Mouse (Mus musculus) yolk sac, embryonic 10.5 days (tissue): Measurements from ENCODE around the gene Mgl2.
"Not testable (repeated sequence)": the region's sequence is repeated elsewhere in the genome, so short reads cannot be mapped to it uniquely, and the experiment has no call there.

Experiments
- DNase-seq: peaks from one replicate; pipeline ENCODE4 v3.0.0-alpha.2; 2017; ENCODE audit warnings: low spot score

Gene Mgl2

DNA sequence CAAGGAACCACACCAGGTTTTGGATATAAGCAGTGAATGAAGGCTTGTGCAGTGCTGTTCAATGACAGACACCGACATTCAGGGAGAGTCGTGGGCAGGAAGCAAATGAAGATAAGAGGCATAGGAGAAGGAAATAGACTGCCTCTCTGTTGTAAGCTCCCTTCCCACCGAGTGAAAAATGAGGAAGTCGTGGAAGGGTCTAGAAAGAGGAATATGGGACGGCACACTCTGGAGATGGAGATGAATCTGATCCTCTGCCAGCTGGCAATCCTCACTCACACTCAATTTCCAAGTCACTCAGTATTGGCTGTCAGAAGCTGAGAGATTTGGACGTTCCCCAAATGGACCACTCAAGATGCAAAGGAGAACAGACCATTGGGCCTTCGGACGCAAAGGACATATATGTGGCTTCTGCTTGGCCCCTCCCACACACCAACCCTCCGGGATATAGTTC, at the start of gene Mgl2:
Gene Mgl2, plus strand, starts transcription at position 404 of the 454 bp plus-strand sequence.
- DNase-seq: no peak

DNA sequence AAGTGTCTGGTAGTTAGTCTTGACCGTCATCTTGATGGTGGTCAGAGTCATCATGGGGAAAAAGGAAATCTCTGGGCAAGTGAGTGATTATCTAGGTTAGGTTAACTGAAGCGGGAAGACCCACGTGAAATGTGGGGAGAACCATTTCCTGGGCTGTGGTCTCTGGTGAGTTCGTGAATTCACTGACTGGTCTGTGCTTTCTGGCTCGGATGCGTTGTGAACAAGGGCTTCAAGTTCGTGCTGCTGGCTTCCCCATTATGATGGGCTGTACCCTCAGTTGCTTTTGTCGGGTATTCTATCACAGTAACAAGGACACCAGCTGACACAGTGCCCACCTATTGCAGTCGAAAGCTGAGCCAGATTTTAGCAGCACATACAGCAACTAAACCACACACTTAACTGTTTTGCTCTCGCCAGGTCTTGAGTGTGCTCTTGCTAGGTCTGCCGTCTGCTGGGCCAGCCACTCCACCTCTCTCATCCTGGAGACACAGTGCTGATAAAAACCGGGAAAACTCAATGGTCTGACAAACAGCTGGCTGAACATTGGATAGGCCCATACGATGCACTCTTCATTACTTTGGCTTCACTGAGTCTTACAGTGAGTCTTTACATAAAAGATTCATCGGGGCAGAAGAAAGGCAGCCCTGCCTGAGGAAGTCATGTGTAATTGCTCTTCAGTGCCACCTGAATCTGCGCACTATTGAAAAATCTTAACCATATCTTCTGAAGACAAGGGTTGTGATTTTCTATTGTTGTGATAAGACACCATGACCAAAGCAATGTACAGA, 49.1 kb upstream of the Mgl2 start:
- no peak for DNase-seq

DNA sequence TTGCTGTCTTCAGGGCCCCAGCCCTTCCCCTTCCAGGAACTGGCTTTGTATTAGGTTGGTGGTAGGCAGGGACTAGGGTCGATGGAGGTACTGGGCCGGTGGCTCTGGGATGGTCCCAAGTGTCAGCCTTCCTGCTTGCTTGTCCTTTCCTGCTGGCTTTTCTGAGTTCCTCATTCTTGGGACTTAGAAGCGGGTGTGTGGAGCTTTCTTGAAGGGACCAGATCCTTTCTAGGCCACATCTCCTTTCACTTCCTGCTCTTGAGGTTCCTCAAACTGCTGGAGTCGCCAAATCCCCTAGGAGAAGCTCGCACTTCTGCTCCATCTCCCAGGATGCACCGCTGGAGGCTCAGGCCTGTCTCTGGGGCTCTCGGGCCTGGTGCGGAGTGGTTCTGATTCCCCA, 45.6 kb upstream of the Mgl2 start:
- DNase-seq: no peak

DNA sequence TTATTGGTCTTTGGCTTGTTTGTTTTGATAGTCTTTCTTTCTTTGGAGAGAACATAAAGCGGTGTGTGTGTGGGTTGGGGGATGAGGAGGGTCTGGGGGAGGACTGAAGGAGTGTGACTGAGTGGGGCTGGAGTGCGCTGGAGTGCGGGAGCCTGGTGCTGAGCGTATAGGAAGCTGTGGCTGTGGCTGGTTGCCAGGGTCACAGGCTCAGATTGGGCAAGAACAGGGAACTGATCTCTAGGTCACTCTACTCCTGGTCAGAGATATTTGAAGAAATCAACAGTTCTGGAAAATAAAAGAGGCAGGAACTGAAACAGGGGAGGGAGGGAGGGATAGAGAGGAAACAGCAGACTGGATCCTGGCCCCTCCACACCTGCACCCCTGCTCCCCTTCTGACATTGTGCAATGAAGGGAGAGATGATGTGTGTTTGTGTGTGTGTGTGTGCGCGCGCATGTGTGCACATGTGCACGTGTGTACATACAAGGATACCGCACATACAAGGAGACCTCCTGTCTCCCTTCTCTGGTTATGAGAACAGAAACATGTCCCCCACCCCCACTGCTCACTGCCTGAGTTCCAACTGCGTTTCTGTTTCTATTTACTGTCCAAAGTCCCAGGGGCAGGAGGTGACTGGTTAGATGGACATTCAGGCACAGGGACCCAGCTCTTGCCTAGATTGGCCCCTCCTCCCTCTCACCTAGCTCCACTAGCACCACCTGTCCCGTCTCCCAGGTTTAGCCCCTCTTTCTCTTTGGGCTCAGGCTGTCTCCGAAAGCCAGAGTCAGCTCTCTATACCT, 37.9 kb upstream of the Mgl2 start, which contains the start of gene Asgr2:
Gene Asgr2, plus strand, starts transcription at position 659 of the 798 bp plus-strand sequence.
- DNase-seq: peak; percentile 86

DNA sequence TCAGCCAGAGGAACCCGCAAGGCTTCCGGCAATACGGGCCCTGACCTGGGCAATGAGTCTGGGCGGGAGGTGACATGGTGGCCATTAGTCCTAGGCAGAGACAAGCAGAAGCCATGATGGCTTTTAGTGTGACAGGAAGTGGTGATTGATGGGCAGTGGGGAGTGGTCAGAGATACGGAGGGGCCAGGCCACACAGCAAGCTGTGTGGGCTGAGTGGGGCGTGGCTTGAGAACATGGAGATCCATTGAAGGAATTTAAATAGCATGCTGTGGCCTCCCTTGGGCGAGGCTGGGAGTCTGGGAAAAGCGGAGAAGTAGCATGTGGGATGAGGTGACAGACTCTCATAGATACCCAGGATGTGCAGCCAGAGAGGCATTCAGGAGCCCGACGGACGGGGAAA, 32.7 kb upstream of the Mgl2 start:
- DNase-seq: no peak

DNA sequence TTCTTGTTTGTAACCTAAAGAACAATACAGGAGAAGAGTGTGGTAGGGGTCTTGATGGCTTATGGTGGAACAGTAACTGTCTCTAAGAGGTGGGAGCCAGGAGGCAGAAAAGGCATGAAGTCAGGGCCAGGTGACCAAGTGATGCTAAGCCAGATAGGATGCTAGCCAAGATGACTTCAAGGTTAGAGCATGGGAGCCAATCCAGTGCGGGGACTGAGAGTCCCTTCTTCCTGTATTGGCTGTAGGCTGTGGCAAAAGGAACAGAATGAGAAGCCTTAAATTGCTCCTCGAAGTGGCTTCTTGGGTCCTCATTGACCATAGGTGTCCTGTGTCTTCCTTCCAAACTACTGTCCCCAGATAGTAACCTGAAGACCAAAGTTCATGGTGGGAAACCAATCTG, 31.0 kb upstream of the Mgl2 start:
- no peak for DNase-seq

DNA sequence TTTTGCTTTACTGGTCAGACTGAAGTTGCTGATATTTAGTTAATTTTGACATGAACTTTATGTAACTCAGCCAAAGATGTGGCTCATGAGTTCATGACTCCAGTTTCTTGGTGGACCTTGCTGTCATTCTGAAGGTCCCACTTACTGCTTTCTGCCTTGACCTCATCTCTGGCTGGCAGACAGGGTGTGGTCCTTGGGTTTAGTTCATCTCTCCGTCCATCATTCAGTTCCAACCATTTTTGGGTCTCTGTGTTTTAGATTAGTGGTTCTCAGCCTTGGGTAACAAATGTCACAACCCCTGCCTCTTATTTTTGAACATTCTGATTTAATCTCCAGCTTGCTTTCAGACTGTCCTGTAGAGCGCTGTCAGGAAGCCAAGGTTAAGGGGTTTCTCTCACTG, 30.3 kb upstream of the Mgl2 start:
- DNase-seq: no peak

DNA sequence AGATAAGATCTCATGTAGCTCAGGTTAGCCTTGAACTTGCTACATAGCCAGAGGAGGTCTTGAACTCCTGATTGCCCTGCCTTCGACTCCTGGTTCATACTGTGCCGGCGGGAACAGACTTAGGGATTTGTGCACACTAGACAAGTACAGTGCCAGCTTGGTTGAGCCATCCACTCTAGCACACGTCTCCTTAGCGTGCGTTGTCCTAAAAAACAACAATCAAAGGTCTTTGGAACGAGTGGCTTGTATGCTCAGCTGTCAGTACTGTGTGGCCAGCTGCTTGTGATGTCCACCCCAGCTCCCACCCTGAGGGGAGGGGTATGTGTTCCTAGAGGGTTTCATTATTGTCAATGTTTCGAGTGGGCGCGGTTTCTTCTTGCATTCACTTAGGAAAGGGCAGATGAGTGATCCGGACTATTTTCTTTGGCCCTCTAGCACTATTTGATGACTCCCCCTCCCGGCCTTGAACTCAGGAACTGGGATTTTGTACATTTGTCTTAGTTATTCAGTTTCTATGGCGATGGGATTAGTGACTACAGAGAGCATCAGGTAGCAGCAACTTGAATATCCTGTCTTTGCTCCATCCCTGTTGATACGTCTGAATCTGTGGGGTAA, 26.3 kb upstream of the Mgl2 start:
- DNase-seq: no peak

DNA sequence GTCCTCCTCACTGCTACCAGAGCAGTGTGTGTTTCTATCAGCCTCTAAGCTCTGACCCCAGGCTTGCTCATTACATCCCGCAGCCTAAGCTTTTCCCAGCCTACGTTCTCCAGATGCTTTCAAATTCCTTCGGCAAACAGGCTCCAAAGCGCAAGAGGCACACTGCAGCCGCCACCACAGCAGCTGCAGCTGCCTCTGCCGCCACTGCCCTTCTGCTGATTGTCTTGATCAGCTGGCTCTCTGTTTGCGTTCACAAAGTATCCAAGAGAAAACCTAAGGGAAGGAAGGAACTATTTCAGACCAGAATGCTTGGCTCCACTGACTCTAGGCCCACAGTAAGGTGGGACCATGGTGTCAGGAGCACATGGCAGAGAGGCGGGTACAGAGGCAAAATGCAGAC, 23.0 kb upstream of the Mgl2 start:
- DNase-seq: peak; percentile 16

DNA sequence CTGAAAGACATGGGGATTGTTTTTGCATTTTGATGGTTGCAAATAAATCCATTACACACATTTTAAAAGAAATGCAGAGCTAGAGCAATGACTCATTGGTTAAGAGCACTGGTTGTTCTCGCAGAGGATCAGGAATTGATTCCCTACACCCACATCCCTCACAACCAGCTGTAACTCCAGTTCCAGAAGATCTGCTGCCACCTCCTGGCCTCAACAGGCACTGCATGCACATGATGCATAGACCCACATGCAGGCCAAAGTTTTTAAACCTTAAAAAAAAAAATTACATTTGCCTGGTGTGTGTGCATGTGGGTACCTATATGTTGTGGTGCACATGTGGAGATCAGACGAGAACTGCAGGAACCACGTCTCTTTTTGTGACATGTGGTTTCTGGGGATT, 20.0 kb upstream of the Mgl2 start:
- DNase-seq: no peak

DNA sequence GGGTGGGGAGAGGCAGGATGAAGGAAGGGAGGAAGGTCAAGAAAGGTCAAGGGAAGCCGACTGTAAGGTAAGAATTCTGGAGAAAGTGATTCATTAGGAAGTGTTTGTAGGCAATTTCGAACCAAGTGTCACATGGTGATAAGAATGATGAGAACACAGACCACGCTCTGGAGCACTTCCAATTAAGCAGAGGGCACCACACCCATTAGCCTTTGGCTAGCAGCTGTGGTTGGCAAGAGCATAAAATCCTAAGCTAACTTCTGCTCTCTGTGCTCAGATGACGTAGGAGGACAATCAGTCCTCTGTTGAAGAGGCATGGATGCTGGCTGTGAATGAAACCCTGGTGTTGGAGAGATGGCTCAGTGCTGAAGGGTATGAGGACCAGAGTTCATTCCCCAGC, 15.6 kb upstream of the Mgl2 start:
- DNase-seq: no peak

DNA sequence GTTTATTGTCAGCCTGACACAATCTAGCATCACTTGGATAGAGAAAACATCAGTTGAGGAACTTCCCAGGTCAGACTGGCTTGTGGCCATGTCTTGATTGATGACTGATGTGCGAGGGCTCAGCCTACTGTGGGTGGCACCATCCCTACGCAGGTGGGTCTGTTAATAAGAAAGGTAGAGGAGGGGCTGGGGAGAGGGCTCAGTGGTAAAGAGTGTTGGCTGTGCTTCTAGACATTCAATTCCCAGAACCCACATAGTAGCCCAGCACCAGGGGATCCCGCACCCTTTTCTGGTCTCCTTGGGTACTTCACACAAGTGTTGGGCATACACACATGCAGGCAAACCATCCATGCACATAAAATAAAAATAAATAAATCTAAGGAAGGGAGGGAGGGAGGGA, 14.2 kb upstream of the Mgl2 start:
- no peak for DNase-seq

DNA sequence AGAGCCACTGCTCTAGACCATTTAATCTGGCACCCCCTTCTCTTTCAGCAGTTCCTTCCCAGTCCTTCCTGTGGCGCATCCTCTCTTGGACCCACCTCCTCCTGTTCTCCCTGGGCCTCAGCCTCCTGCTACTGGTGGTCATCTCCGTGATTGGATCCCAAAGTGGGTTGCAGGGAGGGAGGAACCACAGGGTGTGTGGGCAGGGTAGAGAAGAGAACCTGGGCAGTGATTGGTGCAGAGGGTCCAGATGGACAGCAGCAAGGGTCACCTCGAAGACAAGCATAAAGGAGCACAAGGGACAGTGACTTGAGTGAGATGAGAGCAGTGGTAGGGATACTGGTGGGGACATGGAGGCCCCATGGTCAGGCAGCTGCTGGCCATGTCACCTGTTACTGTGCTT, 4.9 kb downstream of the Mgl2 start:
- DNase-seq: not testable (repeated sequence)

DNA sequence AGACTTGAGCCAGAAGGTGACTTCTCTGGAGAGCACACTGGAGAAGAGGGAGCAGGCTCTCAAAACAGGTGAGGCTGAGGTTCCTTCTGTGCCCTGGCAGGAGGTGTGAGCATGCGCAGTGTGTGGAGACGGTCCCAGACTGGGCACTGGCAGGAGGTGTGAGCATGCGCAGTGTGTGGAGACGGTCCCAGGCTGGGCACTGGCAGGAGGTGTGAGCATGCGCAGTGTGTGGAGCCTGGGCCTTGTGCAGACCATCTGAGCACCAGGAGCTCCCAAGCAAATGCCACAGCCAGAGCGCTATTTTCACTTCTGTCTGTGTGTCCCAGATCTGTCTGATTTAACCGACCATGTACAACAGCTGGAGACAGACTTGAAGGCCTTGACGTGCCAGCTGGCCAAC, 5.8 kb downstream of the Mgl2 start:
- DNase-seq: not testable (repeated sequence)

DNA sequence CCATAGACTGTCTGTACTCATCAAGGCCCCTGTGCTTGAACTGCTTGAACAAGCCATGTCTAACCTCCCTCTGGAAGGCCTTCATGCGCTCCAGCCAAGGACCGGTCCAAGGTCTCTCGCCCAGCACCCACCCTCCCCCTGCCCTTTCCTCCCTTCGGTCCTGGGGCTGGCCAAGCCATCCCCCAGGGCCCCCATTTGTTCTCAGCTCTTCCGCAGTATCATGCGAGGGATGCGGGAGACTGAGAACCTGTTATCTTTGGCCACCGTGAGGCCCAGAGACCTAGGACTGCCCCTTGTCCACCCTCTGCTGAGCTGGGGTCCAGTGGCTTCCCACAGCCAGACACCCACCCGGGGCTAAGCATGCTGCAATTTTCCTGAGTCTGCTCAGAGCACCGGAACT, 9.0 kb downstream of the Mgl2 start:
- no peak for DNase-seq

DNA sequence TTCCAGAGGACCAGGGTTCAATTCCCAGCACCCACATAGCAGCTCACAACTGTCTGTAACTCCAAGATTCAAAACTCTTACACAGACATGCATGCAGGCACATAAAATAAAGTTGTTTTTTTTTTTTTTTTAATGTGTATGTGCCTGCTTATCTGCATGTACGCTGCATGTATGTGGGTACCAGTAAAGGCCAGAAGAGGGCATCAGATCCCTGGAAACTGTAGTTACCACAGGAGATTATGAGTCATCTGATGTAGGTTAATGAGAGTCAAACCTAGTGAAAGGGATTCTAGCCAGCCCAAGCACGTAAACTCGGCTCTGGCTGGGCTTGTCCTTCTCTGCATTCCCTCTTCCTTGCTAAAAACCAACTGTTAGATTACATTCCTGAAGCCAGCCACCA, 20.9 kb downstream of the Mgl2 start:
- DNase-seq: no peak

DNA sequence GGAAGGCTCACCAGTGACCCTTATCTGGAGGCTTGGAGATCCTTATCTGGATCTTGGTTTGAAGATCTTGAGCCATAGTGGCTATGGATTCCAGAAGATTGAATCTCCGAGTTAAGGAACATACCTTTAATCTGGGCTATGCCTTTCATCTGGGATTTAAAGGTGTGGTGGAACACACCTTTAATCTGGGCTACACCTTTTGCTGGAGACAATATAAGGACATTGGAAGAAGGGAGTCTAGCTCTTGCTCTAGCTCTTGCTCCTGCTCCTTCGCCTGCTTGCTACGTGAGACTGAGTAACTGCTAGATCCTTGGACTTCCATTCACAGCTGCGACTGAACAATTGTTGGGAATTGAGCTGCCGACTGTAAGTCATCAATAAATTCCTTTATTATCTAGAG, 25.8 kb downstream of the Mgl2 start, which contains the start of gene Clec10a:
Gene Clec10a, plus strand, starts transcription at position 301 of the 400 bp plus-strand sequence.
- not testable (repeated sequence) for DNase-seq

DNA sequence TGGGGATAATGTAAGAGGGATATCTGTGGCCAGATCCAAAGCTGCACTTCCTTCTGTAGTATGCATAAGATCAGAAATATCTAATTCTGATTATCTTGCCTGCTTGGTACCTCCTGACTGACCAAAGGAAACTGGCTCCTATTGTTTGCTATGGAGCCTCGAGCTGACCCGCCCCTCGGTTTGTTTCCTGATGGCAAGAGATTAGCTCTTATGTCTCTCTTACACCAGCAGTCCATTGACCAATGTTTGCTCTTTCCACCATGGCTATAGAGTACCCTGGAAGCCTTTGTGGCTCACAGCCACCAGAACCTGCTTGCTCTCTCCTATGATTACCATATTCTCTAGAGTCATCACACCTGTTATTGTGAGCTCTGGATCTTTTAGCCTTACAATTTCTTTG, 32.2 kb downstream of the Mgl2 start:
- no peak for DNase-seq

DNA sequence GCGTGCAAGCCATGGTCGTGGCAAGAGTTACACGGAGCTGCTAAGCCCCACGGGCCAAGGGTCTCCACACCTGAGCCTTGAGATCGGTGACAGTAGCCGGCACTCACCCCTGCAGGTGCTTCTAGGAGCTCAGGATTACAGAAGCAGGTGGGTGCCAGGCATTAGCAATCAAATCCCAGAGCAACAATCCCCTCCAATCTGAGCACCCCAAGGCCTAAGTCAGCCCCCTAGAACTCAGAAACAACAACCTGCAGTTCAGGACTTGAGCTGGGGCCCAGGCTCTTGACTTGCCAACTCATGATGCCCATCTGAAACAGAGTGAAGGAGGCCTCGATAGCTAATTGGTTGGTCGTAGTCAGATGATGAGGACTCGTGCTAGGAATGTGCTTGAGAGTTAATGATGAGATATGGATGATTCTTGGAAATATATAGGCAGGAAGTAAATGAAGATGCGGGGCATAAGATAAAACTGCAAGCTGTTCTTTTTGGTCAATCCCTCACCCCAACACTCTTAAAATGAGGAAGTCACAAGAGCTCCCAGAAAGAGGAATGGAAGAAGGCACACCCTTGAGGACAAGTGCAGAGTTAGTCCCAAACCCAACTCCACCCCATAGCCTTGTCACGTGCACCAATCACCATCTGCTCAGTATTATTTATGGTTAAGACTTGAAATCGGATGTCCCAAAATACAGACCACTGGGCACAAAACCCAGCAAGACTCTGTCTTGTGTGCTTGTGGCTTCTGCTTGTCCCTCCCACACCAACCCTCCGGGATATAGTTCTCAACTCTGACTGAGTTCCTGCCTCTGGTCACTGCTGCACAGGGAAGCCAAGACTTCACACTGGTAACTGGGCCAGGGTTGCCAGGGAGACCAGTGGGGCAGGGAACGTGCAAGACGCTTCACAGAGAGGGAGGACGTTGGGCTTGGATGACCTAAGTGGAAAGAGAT, 36.1 kb downstream of the Mgl2 start:
- DNase-seq: no peak

DNA sequence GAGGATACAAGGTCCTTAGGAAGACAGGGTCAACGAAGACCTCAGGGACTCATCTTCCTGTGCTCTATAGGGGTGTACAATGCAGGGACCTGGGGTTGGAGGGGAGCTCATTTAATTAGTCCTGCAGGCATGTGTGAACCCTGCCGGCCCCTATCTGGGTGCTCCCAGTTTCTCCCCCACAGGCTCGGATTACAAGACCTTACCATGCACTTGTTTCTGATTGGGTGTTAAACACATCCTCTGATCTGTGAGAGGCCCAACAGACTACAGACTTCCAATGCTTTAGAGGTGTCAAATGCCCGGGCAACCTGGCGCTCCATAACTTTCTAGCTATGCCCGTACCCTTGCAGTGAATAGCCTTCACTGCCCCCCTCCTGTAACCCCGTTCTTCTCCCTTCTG, 38.0 kb downstream of the Mgl2 start:
- no peak for DNase-seq

DNA sequence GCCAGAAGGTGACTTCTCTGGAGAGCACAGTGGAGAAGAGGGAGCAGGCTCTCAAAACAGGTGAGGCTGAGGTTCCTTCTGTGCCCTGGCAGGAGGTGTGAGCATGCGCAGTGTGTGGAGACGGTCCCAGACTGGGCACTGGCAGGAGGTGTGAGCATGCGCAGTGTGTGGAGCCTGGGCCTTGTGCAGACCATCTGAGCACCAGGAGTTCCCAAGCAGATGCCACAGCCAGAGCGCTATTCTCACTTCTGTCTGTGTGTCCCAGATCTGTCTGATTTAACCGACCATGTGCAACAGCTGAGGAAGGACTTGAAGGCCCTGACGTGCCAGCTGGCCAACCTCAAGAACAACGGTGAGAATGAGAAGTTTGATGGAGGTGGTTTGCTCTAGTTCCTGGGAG, 39.3 kb downstream of the Mgl2 start:
- DNase-seq: not testable (repeated sequence)

DNA sequence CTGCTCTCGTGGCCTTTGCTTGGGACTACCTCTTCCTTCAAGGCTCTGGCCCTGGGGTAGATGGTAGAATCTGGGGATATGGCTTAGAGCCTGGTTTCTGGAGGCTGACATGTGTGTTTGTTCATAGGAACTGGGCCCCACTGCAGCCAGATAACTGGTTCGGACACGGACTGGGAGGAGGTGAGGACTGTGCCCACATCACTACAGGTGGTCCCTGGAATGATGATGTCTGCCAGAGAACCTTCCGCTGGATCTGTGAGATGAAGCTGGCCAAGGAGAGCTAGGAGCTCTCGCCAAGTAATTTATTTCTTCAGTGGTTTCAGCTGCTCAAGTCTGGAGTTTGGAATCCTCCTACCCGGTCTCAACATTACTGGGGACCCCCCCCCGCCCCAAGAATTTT, 40.2 kb downstream of the Mgl2 start:
- no peak for DNase-seq
